Mouse (Mus musculus): ENCODE data around the gene Adprhl1. TPM values are rescaled to one million over a fixed set of nuclear protein-coding genes. Genes with fewer than 3 reads are reported as not detected.

Adprhl1 gene
- polyA plus RNA-seq, 1 experiment = not detected

- H3K4me1 ChIP-seq (ENCODE audit: control insufficient read depth, insufficient read depth, low read length) = peaks cover 6% of the 10 kb centered on the region
- no peak overlapping the region for H3K4me3 ChIP-seq (ENCODE audit: control insufficient read depth, low read depth, low read length)
- H3K27me3 ChIP-seq (ENCODE audit: control insufficient read depth, insufficient read depth, low read length) = no peaks in the 10 kb centered on the region
- TF ChIP-seq CTCF (IDR thresholded peaks at IDR 0.05; ENCODE audit: control insufficient read depth, insufficient read depth, insufficient replicate concordance, low read depth, low read length) (no peak), POLR2A (IDR thresholded peaks at IDR 0.05; ENCODE audit: control insufficient read depth, low read depth, low read length) (no peak)
- no peak overlapping the region for H3K27ac ChIP-seq (ENCODE audit: control insufficient read depth, insufficient read depth, low read depth, low read length)
- no peaks in the 10 kb centered on the region; the same call in none of the 2 replicates for H3K36me3 ChIP-seq (ENCODE audit: control insufficient read depth, insufficient read depth, low read length)
Observed at GRCm38 (mm10) chr8:13186819-13187218, 67.1 kb downstream of the Adprhl1 start.

- TF ChIP-seq POLR2A (IDR thresholded peaks at IDR 0.05; ENCODE audit: control insufficient read depth, low read depth, low read length) (no peak), CTCF (IDR thresholded peaks at IDR 0.05; ENCODE audit: control insufficient read depth, insufficient read depth, insufficient replicate concordance, low read depth, low read length) (no peak)
- peaks cover 4% of the 10 kb centered on the region for H3K4me1 ChIP-seq (ENCODE audit: control insufficient read depth, insufficient read depth, low read length)
- no peaks in the 10 kb centered on the region for H3K36me3 ChIP-seq (ENCODE audit: control insufficient read depth, insufficient read depth, low read length)
- no peak overlapping the region for H3K4me3 ChIP-seq (ENCODE audit: control insufficient read depth, low read depth, low read length)
- no peaks in the 10 kb centered on the region for H3K27me3 ChIP-seq (ENCODE audit: control insufficient read depth, insufficient read depth, low read length)
- no peak overlapping the region for H3K27ac ChIP-seq (ENCODE audit: control insufficient read depth, insufficient read depth, low read depth, low read length)
Observed at GRCm38 (mm10) chr8:13181691-13181976, 72.3 kb downstream of the Adprhl1 start.

- H3K4me1 ChIP-seq (ENCODE audit: control insufficient read depth, insufficient read depth, low read length) = peaks cover 4% of the 10 kb centered on the region
- H3K36me3 ChIP-seq (ENCODE audit: control insufficient read depth, insufficient read depth, low read length) = no peaks in the 10 kb centered on the region
- TF ChIP-seq CTCF (IDR thresholded peaks at IDR 0.05; ENCODE audit: control insufficient read depth, insufficient read depth, insufficient replicate concordance, low read depth, low read length) (no peak), POLR2A (IDR thresholded peaks at IDR 0.05; ENCODE audit: control insufficient read depth, low read depth, low read length) (no peak)
- no peaks in the 10 kb centered on the region for H3K27me3 ChIP-seq (ENCODE audit: control insufficient read depth, insufficient read depth, low read length)
- no peak overlapping the region for H3K4me3 ChIP-seq (ENCODE audit: control insufficient read depth, low read depth, low read length)
- no peak overlapping the region for H3K27ac ChIP-seq (ENCODE audit: control insufficient read depth, insufficient read depth, low read depth, low read length)
Observed at GRCm38 (mm10) chr8:13180911-13181690, 72.9 kb downstream of the Adprhl1 start.

- Histone ChIP-seq H3K27ac (ENCODE audit: control insufficient read depth, insufficient read depth, low read depth, low read length) (no peak overlapping the region), H3K4me1 (ENCODE audit: control insufficient read depth, insufficient read depth, low read length) (peaks cover 4% of the 10 kb centered on the region), H3K4me3 (ENCODE audit: control insufficient read depth, low read depth, low read length) (no peak overlapping the region), H3K27me3 (ENCODE audit: control insufficient read depth, insufficient read depth, low read length) (no peaks in the 10 kb centered on the region), H3K36me3 (ENCODE audit: control insufficient read depth, insufficient read depth, low read length) (no peaks in the 10 kb centered on the region; the same call in 1 of the 2 replicates)
- TF ChIP-seq CTCF (IDR thresholded peaks at IDR 0.05; ENCODE audit: control insufficient read depth, insufficient read depth, insufficient replicate concordance, low read depth, low read length) = no peak
- TF ChIP-seq POLR2A (IDR thresholded peaks at IDR 0.05; ENCODE audit: control insufficient read depth, low read depth, low read length) = no peak
Observed at GRCm38 (mm10) chr8:13180408-13180807, 73.6 kb downstream of the Adprhl1 start.

GRCm38 (mm10) chr8:13179948-13180347, 74.0 kb downstream of the Adprhl1 start:
- Histone ChIP-seq H3K27me3 (ENCODE audit: control insufficient read depth, insufficient read depth, low read length) (no peaks in the 10 kb centered on the region), H3K4me3 (ENCODE audit: control insufficient read depth, low read depth, low read length) (no peak overlapping the region), H3K36me3 (ENCODE audit: control insufficient read depth, insufficient read depth, low read length) (no peaks in the 10 kb centered on the region; the same call in 1 of the 2 replicates), H3K27ac (ENCODE audit: control insufficient read depth, insufficient read depth, low read depth, low read length) (no peak overlapping the region), H3K4me1 (ENCODE audit: control insufficient read depth, insufficient read depth, low read length) (peaks cover 4% of the 10 kb centered on the region)
- TF ChIP-seq POLR2A (IDR thresholded peaks at IDR 0.05; ENCODE audit: control insufficient read depth, low read depth, low read length) = no peak
- TF ChIP-seq CTCF (IDR thresholded peaks at IDR 0.05; ENCODE audit: control insufficient read depth, insufficient read depth, insufficient replicate concordance, low read depth, low read length) = no peak

- H3K27me3 ChIP-seq (ENCODE audit: control insufficient read depth, insufficient read depth, low read length) = no peaks in the 10 kb centered on the region
- H3K36me3 ChIP-seq (ENCODE audit: control insufficient read depth, insufficient read depth, low read length) = no peaks in the 10 kb centered on the region; the same call in 1 of the 2 replicates
- H3K4me3 ChIP-seq (ENCODE audit: control insufficient read depth, low read depth, low read length) = no peak overlapping the region
- no peak for TF ChIP-seq POLR2A (IDR thresholded peaks at IDR 0.05; ENCODE audit: control insufficient read depth, low read depth, low read length)
- TF ChIP-seq CTCF (IDR thresholded peaks at IDR 0.05; ENCODE audit: control insufficient read depth, insufficient read depth, insufficient replicate concordance, low read depth, low read length) = no peak
- no peak overlapping the region for H3K27ac ChIP-seq (ENCODE audit: control insufficient read depth, insufficient read depth, low read depth, low read length)
- H3K4me1 ChIP-seq (ENCODE audit: control insufficient read depth, insufficient read depth, low read length) = peaks cover 2% of the 10 kb centered on the region
Observed at GRCm38 (mm10) chr8:13179482-13179881, 74.5 kb downstream of the Adprhl1 start.

- H3K4me3 ChIP-seq (ENCODE audit: control insufficient read depth, low read depth, low read length) = no peak overlapping the region
- no peak overlapping the region for H3K27ac ChIP-seq (ENCODE audit: control insufficient read depth, insufficient read depth, low read depth, low read length)
- H3K27me3 ChIP-seq (ENCODE audit: control insufficient read depth, insufficient read depth, low read length) = no peaks in the 10 kb centered on the region
- H3K36me3 ChIP-seq (ENCODE audit: control insufficient read depth, insufficient read depth, low read length) = no peaks in the 10 kb centered on the region; the same call in 1 of the 2 replicates
- TF ChIP-seq CTCF (IDR thresholded peaks at IDR 0.05; ENCODE audit: control insufficient read depth, insufficient read depth, insufficient replicate concordance, low read depth, low read length) (no peak), POLR2A (IDR thresholded peaks at IDR 0.05; ENCODE audit: control insufficient read depth, low read depth, low read length) (no peak)
- no peaks in the 10 kb centered on the region; the same call in none of the 2 replicates for H3K4me1 ChIP-seq (ENCODE audit: control insufficient read depth, insufficient read depth, low read length)
Observed at GRCm38 (mm10) chr8:13178137-13178536, 75.8 kb downstream of the Adprhl1 start.
